Mouse (Mus musculus) heart, postnatal 4 days (tissue): Measurements from ENCODE around the gene Tenm4. TPM values are rescaled to one million over a fixed set of nuclear protein-coding genes. Genes with fewer than 3 reads are reported as not detected.

Source experiments
- DNase-seq: peaks from one replicate; pipeline ENCODE4 v3.0.0; 2021
- total RNA-seq, 2 experiments: library from RNA; stranded (reverse); gene quantifications; 2 replicates each; pipeline ENCODE4 v1.2.3; 2021

Tenm4 gene
- total RNA-seq, 2 experiments from 2014 or later: 8.3 to 8.7 TPM

DNA sequence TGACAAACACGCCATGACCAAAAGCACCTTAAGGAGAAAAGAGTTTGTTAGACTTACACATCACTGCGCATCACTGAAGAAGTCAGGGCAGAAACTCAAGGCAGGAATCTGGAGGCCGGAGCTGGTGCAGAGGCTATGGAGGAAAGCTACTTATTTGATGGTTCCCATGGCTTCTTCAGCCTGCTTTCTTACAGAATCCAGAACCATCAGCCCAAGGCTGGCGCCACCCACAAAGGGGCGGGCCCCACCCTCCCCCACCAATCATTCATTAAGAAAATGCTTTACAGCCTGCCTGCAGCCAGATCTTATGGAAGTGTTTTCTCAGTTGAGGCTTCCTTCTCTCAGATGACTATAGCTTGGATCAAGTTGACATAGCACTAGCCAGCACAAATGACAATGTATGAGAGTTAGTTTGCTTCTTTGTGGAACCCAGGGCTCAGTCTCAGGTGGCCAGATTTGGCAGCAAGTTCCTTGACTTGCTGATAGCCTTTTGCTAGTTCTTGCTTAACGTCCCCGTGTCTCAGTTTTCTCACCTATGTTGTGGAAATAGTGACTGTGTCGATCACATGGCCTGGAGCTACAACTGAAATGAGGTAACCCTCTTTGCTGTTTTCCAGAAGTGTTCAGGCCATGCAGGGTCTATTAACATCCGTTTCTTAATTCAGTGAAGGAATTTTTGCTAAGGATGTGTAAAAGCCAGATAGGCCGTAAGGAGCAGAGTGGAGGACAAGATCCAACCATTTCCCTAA is 32.9 kb downstream of the Tenm4 start:
- no peak for DNase-seq

DNA sequence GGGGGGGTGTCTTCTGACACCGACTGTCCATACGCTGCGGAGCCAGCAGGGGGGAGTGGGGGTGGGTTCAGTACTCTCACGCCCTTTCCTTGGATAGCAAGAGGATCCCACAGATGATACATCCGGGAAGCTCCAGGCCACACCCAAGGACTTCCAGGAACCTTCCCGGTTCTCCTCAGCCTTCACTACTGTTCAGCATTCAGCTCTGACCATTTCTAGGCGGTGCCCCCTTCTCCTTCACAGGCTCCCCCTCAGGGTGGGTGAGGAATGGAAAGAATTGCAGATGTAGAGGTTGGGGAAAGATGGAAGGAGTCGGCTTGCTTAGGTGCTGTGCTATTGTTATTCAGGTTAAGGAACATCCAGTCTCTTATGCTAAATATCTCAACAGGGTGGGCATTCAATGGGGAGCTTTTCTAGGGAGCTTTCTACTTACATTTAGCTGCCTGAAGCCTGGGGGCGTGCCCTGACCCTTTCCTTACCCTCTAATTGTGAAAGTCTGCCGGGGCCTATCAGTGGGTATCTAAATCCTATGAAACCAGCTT is 33.8 kb downstream of the Tenm4 start:
- no peak for DNase-seq

DNA sequence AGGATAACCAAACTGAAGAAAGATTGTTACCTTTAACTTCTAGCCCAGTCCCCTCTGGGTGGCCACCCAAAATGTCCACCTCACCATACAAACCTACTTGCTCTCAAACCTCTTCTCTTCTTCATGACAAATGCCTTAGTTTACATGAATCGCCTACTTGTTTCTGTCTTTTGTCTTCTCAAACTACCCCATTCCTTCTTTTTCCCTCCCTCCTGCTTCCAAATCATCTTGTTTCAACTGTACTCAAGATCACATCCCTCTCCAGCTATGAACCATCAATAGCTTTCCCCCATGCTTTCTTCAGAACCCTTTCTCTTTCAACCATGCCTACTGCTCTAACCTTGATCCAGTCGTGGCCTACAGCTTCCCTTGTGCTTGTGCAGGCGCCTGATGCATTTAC is 36.0 kb downstream of the Tenm4 start:
- no peak for DNase-seq

DNA sequence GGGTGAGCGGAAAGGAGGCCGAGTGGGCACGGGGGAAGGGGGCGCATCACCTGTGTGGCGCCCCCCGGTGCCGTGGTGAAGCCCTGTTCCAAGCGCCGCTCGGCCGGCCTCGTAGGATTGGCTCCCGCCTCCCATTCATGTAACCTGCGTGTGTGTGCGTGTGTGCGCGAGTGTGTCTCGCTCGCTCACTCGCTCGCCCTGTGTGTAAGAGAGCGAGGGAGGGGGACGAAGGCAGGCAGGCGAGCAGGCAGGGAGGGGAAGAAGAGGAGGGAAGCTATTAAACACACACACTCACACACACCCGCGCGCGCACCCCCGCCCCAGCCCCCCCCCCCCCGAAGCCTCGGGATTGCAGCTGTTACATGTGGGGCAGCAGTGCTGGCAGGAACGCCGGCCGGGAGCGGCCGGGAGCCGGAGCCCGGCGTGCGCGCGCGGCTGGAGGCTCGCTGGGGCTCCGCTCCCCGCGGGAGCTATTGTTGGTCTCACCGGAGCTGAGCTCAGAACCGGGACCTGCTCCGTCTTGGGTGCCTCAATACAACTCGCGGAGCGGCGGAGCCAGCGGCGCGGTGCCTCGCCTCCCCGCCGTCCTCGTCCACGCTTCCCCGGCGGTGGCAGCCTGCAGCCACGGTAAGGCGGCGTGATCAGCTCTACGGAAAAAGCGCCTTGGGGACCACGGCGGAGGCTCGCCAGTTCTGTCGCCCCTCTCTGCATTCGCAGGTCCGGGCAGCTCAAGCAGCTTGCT is 38.9 kb downstream of the Tenm4 start:
- DNase-seq: peak; percentile 43

DNA sequence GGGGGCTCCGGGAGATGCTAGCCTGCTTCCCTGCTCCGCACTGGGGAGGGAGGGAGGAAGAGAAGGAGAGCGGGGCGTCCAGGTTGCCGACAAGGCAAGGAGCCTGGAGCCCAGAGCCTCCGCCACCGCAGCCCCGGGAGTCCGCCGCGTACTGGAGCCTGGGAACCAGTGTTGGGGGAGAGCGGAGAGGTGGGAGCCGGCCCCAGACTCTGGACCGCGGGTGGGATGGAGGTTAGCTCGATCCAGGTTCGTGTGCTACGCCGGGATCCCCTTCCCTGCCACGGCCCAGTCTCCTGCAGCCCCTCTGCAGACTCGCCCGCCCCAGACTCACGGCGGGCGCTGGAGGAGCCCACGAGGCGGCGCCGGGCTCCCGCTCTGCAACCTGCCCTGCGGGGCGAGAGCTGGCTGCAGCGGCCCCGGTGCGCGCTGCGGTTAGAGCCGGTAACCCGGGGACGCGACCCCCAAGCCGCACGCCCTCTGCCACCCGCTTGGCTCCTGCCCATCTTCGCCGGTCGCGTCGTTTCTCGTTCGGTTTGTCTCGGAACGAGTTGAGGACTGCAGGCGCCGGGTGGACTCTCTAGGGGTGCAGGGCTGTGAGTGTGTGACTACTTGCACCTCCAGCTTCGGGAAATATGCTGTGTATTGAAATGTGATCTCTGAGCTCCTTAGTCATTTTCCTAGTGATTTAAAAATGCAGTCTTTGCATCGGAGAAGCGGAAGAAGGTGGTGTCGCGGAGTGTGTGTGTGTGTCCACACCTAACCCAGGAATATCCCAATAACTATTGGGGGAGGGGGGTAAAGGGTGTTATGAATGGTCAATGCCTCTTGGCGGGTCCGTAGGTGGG is 39.7 kb downstream of the Tenm4 start:
- DNase-seq: peak; percentile 43

DNA sequence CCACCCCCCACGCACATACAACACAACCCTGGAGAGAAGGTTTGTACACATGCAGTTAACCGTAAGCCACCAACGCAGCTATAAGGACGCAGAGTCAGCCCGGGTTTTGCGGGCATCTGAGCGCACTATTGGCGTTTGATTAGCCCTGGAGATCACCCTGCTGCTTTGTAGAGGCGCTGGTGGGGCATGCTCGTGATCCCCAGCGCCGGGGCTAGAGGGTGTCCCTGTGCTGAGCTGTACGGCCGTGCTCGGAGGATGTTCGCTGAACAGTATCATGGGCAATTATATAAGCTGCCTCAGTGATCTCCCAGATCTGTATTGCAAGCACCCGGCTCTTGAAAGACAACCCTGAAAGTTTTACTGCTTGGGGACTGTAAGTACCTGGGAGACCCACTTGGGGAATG is 40.6 kb downstream of the Tenm4 start:
- peak; percentile 11 for DNase-seq

DNA sequence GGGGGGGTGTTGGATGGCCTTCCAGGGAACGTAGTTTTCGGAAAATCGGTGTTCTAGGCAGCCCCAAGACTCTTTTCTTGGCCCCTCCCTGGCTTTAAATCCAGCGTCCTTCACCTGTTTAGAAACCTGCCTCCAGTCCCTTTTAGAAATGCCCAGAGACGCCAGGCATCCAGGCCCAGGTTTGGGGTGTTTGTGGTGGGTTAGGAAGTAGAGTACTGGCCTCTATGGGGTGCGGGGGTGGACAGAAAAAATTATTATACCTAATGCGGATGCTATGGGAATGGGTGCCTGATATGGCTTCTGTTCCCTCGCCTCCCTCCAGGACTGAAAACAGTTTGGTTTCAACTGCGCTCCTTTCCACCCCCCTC is 41.2 kb downstream of the Tenm4 start:
- DNase-seq: no peak

DNA sequence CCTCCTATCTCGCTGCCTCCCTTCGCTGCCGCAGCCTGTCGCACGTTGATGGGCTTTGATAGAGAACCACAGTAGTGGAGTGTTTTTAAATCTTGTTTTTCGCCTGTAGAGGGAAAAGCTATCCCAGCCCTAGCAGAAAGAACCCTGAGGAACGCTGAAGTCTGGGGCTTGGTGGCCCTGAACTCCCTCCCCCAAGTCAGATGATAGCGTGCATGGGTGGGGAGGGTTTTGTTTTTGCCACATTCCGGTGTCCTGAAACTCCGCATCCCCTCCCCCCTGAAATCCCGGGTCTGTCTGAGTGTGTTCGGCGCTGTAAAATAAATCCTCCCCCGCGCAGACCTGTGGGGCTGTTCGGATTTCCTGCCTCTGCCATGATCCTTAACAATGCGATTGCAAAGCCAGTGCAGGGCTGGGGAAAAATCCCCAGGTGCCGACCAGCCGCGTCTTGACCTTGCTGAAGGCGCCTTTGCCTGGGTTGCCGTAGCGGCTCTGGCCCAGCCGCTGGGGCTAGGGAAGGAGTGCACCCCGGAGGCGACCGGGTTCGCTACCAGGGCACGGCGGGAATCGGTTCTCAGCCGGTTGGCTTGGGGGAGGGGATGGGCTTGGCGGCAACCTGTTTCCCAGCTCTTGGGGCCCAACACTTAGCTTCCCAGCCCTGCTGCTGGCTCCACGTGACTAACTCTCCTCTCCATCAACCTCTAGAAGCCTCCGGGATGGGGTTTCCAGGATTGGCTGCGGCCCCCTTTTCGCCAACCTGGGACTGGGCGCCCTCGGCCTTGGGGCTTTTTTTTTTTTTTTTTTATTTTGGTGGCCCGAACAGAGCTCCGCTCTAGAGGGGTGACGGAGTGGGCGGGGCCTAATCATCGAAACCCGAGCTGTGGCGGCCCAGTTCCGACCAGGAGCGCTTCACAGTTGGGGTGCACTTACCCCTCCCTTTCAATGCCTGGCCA is 41.8 kb downstream of the Tenm4 start:
- peak; percentile 46 for DNase-seq

DNA sequence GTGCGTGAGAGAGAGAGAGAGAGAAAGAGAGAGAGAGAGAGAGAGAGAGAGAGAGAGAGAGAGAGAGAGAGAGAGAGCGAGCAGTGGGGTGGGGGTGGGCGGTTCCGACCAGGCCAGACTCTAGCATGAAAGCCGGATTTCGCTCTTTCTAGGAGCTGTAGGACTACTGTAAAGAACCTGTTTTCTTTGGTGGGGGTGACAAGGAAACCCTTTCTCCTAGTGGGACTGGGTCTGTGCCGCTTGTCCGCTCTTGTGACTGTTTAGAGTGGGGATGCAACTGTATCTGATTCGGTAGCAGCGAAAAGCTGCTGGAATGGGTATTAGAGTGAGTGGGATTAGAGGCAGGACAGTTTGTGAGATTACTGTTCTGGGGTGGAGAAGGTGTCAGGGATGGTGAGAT is 42.7 kb downstream of the Tenm4 start:
- DNase-seq: no peak

DNA sequence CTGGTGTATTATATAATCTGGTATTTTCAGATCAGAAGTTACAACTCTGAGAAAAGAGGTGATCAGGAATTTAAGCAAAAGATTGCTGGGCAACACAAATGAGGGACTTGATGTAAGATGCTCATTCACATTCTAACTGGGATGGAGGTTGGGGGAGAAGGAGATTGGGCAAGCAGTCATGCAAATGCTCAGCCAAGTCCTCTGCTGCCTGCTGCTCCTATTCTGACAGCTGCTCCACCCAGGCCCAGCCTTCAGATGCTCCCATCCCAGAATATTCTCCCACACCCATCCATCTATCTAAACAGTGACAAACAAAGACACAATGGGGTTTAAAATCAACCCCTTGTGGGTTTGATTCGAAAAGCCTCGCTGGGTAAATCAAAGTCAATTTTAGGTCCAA is 43.8 kb downstream of the Tenm4 start:
- no peak for DNase-seq

DNA sequence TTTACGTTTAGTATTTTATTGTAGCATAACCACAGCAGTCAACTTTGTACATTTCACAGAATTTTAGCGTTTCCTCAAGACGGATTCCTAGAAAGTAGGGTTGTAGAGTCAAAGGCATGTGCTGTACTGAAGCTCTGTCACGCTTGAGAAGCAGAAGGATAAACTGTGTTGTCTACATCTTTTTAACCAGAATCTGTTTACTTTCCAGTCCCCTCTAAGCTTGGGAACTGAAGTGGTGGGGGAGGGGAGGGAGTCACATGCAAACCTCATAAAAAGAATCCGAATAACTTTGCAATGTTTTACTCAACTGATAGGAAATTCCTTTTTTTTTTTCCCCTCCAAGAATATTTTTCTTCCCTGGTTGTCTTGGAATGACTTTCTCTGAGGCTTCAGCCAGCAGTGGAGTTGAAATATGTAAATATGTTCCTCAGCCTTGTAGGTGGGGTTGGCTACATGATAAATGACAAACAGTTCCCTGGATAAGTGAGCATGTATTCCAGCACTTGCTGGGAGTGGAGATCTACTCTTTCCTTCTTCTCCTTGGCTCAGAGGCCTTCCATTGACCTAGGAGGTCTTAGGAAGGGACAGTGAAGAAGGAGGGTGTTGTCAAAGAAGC is 45.0 kb downstream of the Tenm4 start:
- no peak for DNase-seq

DNA sequence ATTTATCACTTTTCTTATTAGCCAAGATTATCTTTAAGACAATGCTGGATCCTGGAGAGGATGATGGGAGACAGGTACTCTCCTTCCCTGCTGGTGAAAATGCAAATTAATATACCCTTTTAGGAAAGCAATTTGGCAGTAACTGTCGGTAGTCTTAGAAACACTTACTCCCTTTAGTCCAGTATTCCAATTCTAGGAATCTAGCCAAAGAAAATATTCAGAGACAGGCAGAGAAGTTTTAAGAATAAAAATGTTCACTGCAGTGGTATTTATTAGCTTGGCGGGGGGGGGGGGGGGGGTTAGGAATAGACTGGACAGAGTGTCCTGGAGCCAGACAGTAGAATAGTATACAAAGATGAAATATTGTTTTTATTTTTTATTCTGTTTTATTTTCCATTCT is 48.3 kb downstream of the Tenm4 start:
- DNase-seq: no peak

DNA sequence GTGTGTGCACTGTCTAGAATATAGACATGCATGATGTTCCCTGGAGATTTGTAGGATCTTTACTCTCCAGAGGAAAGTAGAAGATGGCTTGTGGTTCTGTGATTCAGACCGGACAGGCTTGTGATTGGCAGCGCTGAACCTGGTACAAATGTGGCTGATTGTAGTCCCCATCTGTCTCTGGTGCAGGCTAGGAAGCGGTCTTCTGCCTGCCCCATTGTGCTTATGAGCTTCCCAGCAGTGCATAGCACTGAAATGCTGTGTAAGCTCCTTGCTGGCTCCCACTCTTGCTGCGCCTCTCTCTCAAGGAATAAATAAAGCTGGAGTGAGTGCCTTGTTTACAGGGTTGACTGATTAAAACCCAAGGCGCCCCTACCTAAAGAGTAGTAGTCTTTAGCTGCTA is 49.6 kb downstream of the Tenm4 start:
- DNase-seq: no peak

DNA sequence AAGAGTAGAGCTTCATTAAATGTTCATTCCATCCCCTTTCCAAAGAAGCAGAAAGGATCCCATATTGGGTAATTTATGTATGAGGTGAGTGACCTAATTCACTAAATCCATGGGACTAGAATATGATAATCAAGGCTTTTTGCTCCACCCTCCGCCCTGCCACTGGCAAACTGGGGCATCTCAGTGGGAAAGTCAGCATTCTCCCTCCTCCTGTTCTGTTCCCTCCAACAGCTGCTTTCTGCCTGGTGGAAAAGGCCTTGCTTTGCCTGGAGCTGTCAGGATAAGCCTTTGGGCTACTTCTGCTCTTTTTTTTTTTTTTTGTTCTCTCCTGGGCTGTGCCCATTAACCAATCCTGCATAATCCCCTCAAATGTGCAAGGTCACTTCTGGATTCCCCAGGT is 51.5 kb downstream of the Tenm4 start:
- DNase-seq: no peak

DNA sequence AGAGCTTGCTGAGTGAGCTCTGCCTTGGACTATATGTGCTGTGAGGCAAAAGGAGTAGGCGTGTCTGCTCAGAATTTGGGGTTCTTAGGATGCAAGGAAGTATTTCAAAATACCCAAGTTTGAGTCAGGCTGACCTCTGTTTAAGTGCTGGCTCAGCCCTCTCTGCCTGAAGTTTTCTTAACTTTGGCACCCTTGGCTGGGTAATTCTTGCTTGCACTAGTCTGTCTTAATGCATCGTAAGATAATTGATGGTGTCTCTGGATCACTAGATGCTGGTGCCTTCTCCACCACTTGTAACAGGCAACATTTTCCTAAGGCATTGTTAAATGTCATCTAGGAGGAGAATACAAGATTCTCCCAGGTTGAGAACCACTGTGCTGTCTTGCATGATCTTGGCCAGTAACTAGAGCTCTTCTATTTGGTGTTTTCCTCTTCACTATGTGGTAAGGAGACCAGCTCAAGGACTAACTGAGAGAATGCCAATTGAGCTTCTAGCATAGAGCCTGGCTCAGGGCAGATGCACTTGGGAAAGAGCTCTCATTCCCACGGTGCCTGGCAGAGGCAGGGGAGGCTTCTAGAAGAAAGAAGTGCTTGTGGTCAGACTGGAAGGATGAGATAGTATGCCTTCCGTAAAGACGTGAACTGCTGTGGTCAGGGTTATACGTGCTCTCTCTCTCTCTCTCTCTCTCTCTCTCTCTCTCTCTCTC is 57.7 kb downstream of the Tenm4 start:
- no peak for DNase-seq

DNA sequence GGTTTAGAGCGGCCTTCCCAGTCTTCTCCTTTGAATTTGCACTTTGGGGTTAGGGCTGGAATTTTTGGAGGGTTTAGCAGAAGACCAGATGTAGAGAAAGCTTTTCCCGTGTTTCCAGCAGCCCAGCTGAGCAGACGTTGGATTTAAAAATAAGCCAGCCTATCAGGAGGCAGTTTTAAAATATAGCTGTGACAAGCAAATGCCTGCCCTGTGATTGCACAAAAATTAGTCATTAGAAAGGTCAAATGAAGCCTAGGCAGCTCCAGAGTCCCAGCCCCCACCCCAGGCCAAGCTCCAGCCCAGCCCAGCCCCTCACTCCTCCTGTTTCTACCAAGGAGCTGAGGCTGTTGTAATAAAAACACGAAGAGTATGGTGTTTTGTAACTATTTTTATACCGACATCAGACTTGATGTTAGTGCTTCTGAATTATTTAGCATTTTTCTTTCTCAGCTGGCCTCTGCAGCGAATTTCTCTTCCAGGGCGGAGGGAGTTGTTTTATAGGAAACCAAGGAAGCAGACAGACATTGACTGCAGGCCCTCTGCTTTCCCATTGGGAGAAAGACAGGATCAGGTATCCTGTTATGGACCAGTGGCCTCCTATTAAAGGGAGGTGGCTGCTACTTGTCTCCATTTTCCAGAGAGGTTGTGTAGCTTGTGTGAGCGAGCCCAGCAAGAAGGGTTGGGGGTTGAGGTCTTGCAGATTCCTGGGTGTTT is 59.1 kb downstream of the Tenm4 start:
- no peak for DNase-seq

DNA sequence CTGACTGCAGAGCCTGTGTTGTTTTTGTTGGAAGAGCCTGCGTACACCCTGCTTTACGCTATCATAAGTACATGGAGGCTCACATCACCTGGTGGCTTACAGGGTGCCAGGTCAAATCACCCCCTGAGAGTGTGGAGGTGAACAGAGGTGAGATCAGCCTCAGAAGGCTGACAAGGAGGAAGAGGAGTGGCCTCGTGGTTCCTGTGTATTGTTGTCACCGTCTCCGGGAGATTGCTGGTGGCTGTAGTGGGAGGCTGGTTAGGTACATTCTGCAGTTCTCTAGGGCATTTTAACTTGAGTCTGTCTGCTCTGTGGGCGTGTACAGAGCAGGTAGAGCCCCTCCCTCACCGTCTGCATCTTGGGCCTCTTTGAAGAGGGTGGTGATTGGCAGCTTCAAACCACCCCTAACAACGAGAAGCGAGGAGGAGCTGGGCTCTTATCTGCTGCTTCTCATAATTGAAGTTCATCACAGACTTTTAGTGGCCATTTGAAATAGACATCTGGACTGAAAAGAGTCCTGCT is 59.7 kb downstream of the Tenm4 start:
- DNase-seq: no peak

DNA sequence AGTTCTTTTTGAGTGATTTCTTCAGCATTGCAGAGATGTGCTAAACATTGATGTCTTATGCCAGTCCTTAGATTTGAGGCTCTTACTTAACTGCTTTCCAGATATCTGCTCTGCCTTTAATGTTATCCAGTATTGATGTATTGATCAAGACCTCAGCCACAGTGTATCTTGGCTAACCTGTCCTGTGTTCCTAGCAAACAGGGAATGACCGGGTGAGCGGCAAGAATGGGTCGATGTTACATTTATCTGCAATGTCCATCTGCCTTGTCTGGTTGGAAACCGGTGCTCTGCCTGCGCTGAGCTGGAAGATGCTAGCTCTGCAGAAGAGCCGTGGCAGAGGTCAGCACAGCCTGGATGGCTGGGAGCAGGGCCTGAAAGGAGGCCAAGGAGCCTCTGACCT is 64.8 kb downstream of the Tenm4 start:
- DNase-seq: no peak

DNA sequence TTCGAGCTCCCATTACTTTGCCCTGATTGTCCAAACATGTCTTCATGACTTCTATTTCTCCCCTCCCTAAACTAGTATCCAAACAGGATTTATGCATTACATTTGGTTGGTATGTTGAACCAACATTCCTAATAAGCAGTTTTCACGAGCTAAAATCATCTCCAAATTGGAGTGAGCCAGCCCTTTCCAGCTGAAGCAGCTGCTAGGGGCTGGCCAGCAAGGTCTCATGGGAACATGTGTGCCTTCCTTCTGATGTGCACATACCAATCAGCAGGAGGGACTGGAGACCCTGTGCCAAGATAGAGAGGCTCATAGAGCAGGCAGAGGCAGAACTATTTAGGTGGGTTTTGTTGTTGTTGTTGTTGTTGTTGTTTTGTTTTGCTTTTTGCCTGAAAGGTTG is 69.6 kb downstream of the Tenm4 start:
- peak; percentile 17 for DNase-seq
